Mouse (Mus musculus): Measurements from ENCODE around the gene Gm42372. TPM values are rescaled to one million over a fixed set of nuclear protein-coding genes. Genes with fewer than 3 reads are reported as not detected.

The Gm42372 gene
- polyA plus RNA-seq (2015; fragmentation: Nextera tagmentation; extraction: Ambion mirVana) = 0.03 TPM in 1 of 2 replicates, not detected in the other

GRCm38 (mm10) chr7:16982859-16983568 is at the start of gene Gm42372:
TSS of gene Gm42372 (plus strand) at chr7:16983086.

DNA sequence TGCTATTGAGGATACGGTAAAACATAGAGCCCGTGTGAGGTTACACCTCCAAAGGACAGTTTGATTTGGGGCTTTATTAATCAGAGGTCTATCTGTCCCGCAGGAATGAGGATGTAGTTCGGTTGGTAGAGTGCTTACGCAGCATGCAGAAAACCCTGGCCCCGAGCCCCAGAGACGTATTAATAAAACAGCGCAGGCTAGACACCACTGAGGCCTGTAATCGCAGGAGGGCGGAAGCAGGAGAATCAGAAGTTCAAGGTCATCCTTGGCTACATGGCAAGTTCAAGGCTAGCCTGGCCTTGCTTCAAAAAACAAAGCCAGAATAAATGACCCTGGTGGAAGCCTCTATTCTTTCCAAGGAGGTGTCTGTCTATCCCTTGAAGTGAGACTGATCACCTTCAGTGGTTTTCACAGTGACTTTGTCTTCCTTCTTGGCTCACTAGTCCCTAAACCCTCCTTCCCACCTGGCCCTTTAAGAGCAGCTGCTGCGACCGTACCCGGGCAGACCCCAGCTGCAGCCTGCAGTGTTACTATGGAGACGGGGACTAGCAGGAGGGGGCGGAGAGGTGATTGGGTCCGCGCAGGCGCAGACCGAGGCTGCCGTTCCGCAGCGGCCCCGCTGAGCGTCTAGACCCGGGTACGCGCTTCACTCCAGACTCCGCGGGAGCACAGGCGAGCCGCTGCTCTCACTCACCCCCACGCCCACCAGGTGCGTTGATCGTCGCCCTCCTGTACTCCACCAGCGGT is 38.7 kb upstream of the Gm42372 start, which contains the start of gene Pnmal2:
Gene Pnmal2, plus strand, starts transcription at position 622 of the 747 bp plus-strand sequence.

GRCm38 (mm10) chr7:16959539-16960187 is 23.2 kb upstream of the Gm42372 start, which contains the start of gene Pnmal1:
TSS of gene Pnmal1 (plus strand) at chr7:16959679.

GRCm38 (mm10) chr7:16992451-16992807 is 9.5 kb downstream of the Gm42372 start, which contains the start of gene Ccdc8:
TSS of gene Ccdc8 (plus strand) at chr7:16992708.

GRCm38 (mm10) chr7:17027588-17028343 is 44.9 kb downstream of the Gm42372 start, which contains the start of gene Ppp5c:
TSS of gene Ppp5c (minus strand) at chr7:17027924.

Other genes with a start within 250 kb of the Gm42372 start
- 133 and 164 TPM in 2 replicates for gene Ap2s1, start 244.7 kb upstream of the Gm42372 start, polyA plus RNA-seq (2015; fragmentation: Nextera tagmentation; extraction: Ambion mirVana)
- 28.7 and 76.6 TPM in 2 replicates for gene Slc1a5, start 201.7 kb upstream of the Gm42372 start, polyA plus RNA-seq (2015; fragmentation: Nextera tagmentation; extraction: Ambion mirVana)
- 38.7 and 38.9 TPM in 2 replicates for gene Strn4, start 167.2 kb upstream of the Gm42372 start, polyA plus RNA-seq (2015; fragmentation: Nextera tagmentation; extraction: Ambion mirVana)
- gene Fkrp, start 166.4 kb upstream of the Gm42372 start, polyA plus RNA-seq (2015; fragmentation: Nextera tagmentation; extraction: Ambion mirVana) = 16.7 and 18.5 TPM in 2 replicates
- 7.3 and 8.5 TPM in 2 replicates for gene Prkd2, start 140.2 kb upstream of the Gm42372 start, polyA plus RNA-seq (2015; fragmentation: Nextera tagmentation; extraction: Ambion mirVana)
- 2.1 and 3.8 TPM in 2 replicates for gene Dact3, start 107.8 kb upstream of the Gm42372 start, polyA plus RNA-seq (2015; fragmentation: Nextera tagmentation; extraction: Ambion mirVana)
- 2.1 and 2.2 TPM in 2 replicates for gene Gng8, start 91.3 kb upstream of the Gm42372 start, polyA plus RNA-seq (2015; fragmentation: Nextera tagmentation; extraction: Ambion mirVana)
- gene Ptgir, start 76.6 kb upstream of the Gm42372 start, polyA plus RNA-seq (2015; fragmentation: Nextera tagmentation; extraction: Ambion mirVana) = 1.7 and 1.9 TPM in 2 replicates
- gene Calm3, start 59.0 kb upstream of the Gm42372 start, polyA plus RNA-seq (2015; fragmentation: Nextera tagmentation; extraction: Ambion mirVana) = 46.4 and 58.8 TPM in 2 replicates
- 27.5 and 27.9 TPM in 2 replicates for gene Pnmal2, start 38.4 kb upstream of the Gm42372 start, polyA plus RNA-seq (2015; fragmentation: Nextera tagmentation; extraction: Ambion mirVana)
- 0.33 and 0.38 TPM in 2 replicates for gene Pnmal1, start 23.4 kb upstream of the Gm42372 start, polyA plus RNA-seq (2015; fragmentation: Nextera tagmentation; extraction: Ambion mirVana)
- 12.8 and 14.3 TPM in 2 replicates for gene Ccdc8, start 9.6 kb downstream of the Gm42372 start, polyA plus RNA-seq (2015; fragmentation: Nextera tagmentation; extraction: Ambion mirVana)
- 67.2 and 70.1 TPM in 2 replicates for gene Ppp5c, start 44.8 kb downstream of the Gm42372 start, polyA plus RNA-seq (2015; fragmentation: Nextera tagmentation; extraction: Ambion mirVana)
- 6.8 TPM in 2 replicates for gene Hif3a, start 79.3 kb downstream of the Gm42372 start, polyA plus RNA-seq (2015; fragmentation: Nextera tagmentation; extraction: Ambion mirVana)
- gene Psg16, start 91.0 kb downstream of the Gm42372 start, polyA plus RNA-seq (2015; fragmentation: Nextera tagmentation; extraction: Ambion mirVana) = 0.23 and 0.27 TPM in 2 replicates
- gene Ceacam3, start 167.2 kb downstream of the Gm42372 start, polyA plus RNA-seq (2015; fragmentation: Nextera tagmentation; extraction: Ambion mirVana) = not detected in 2 replicates
- gene Psg29, start 220.4 kb downstream of the Gm42372 start, polyA plus RNA-seq (2015; fragmentation: Nextera tagmentation; extraction: Ambion mirVana) = not detected in 2 replicates

Measured in skeletal muscle tissue, postnatal 0 days (tissue).